Mouse (Mus musculus) embryonic fibroblast, embryonic 13.5 days (primary cell): ENCODE results near the gene Rab42. TPM values are rescaled to one million over a fixed set of nuclear protein-coding genes. Genes with fewer than 3 reads are reported as not detected.

Source experiments
- H3K27ac ChIP-seq: 2 replicates; pipeline ENCODE4 v1.5.1; 2012; ENCODE audit warnings: low read length, control low read depth, inconsistent platforms; ENCODE audit not compliant: insufficient read depth
- H3K4me1 ChIP-seq: 2 replicates; pipeline ENCODE4 v1.6.1; 2011; ENCODE audit warnings: low read length; ENCODE audit not compliant: control insufficient read depth, insufficient read depth
- H3K4me3 ChIP-seq: 2 replicates; pipeline ENCODE4 v1.5.1; 2011; ENCODE audit warnings: mild to moderate bottlenecking, control low read depth, low read length; ENCODE audit not compliant: insufficient read depth
- CTCF ChIP-seq: IDR thresholded peaks from 2 replicates; pipeline ENCODE4 v1.5.1; 2011; ENCODE audit warnings: mild to moderate bottlenecking, control low read depth, low read length, moderate library complexity, borderline replicate concordance; ENCODE audit not compliant: insufficient read depth
- POLR2A ChIP-seq: IDR thresholded peaks from 2 replicates; pipeline ENCODE4 v1.6.1; 2011; ENCODE audit warnings: low read depth, mild to moderate bottlenecking, control low read depth, low read length, moderate library complexity
- polyA plus RNA-seq: library from polyadenylated mRNA; stranded (reverse); fragments of >200 nt; gene quantifications from 2 replicates; pipeline ENCODE4 v1.2.4, GENCODE M21; 2011; ENCODE audit warnings: low read depth; ENCODE audit not compliant: missing spikeins, insufficient read length

The Rab42 gene
- polyA plus RNA-seq: 0.67 TPM in 1 of 2 replicates, not detected in the other

GRCm38 (mm10) chr4:132302939-132303479 lies at the start of gene Rab42:
Rab42 (minus strand) TSS chr4:132303385.
- TF ChIP-seq CTCF (no peak), POLR2A (peak; percentile 60; the same call in 1 of the 2 replicates)
- Histone ChIP-seq H3K4me3 (peak within 1 kb of the TSS; percentile 30), H3K27ac (no peak within 1 kb of the TSS), H3K4me1 (no peaks in the 10 kb centered on the region)

GRCm38 (mm10) chr4:132352739-132353138 lies 49.6 kb upstream of the Rab42 start:
- H3K27ac ChIP-seq: peak overlapping the region; percentile 86
- H3K4me3 ChIP-seq: peak overlapping the region; percentile 94
- no peaks in the 10 kb centered on the region; the same call in 1 of the 2 replicates for H3K4me1 ChIP-seq
- TF ChIP-seq POLR2A (no peak), CTCF (no peak)

- TF ChIP-seq CTCF: no peak
- no peak for TF ChIP-seq POLR2A
- peak overlapping the region; percentile 70 for H3K27ac ChIP-seq
- H3K4me3 ChIP-seq: peak overlapping the region; percentile 94
- H3K4me1 ChIP-seq: no peaks in the 10 kb centered on the region; the same call in 1 of the 2 replicates
These were observed 48.2 kb upstream of the Rab42 start for GRCm38 (mm10) chr4:132351401-132351800.

GRCm38 (mm10) chr4:132350854-132351253 lies 47.7 kb upstream of the Rab42 start:
- peak overlapping the region; percentile 36; the same call in 1 of the 2 replicates for H3K27ac ChIP-seq
- H3K4me1 ChIP-seq: no peaks in the 10 kb centered on the region; the same call in 1 of the 2 replicates
- TF ChIP-seq CTCF (no peak), POLR2A (0 out of 2 replicates have a peak, but pooled peaks have one; percentile 12)
- H3K4me3 ChIP-seq: peak overlapping the region; percentile 94

DNA sequence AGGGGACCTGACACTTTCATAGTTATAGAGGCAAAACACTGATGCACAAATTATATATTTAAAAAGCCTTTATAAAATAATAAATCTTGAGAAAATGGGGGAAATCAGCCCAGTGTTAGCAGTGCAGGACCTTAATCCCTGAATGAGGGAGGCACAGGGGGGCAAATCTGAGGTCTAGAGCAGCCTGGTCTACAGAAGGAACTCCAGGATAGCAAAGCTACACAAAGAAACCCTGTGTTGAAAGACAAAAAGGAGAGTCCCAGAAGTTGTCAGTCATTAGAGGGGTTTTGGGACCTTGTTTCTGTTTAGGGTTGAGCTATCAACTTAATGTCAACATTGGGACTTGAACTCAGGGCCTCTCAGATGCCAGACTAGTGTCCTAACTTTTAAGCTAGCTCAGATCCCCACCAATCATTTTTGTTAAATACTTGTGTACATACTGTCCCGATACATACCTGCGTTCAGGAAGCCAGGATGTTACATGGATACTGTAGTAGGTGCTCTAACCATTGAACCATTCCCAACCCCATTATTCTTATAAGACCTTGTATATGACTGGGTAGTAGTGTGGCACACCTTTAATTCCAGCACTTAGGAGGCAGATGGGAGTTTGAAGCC lies 47.0 kb upstream of the Rab42 start:
- Histone ChIP-seq H3K4me3 (no peak overlapping the region), H3K27ac (no peak overlapping the region; the same call in 1 of the 2 replicates), H3K4me1 (no peaks in the 10 kb centered on the region; the same call in 1 of the 2 replicates)
- TF ChIP-seq POLR2A (peak; percentile 54; the same call in 1 of the 2 replicates), CTCF (no peak)

DNA sequence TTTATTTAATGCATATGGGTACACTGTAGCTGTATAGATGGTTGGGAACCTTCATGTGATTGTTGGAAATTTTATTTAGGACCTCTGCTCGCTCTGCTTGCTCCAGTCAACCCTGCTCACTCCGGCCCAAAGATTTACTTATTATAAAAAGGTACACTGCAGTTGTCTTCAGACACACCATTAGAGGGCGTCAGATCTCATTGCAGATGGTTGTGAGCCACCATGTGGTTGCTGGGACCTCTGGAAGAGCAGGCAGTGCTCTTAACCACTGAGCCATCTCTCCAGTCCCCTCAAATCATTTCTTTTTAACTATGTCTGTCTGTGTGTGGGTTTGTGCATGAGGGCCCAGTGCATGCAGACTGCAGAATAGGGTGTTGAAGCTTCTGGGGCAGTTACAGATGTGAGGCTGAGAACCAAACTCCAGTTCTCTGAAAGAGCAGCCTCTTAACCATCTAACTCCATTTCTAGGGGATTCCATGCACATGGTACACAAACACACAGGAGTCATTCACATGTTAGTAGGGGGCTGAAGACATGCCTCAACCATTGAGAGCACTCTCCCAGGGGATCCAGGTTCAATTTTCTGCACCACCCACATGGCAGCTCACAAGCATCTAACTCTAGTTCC lies 46.4 kb upstream of the Rab42 start:
- Histone ChIP-seq H3K4me1 (no peaks in the 10 kb centered on the region; the same call in 1 of the 2 replicates), H3K27ac (no peak overlapping the region), H3K4me3 (no peak overlapping the region)
- peak; percentile 61; the same call in 1 of the 2 replicates for TF ChIP-seq POLR2A
- TF ChIP-seq CTCF: no peak

GRCm38 (mm10) chr4:132346661-132347060 lies 43.5 kb upstream of the Rab42 start:
- Histone ChIP-seq H3K4me3 (no peak overlapping the region), H3K27ac (peak overlapping the region; percentile 61), H3K4me1 (no peaks in the 10 kb centered on the region; the same call in 1 of the 2 replicates)
- TF ChIP-seq POLR2A (no peak), CTCF (no peak)

DNA sequence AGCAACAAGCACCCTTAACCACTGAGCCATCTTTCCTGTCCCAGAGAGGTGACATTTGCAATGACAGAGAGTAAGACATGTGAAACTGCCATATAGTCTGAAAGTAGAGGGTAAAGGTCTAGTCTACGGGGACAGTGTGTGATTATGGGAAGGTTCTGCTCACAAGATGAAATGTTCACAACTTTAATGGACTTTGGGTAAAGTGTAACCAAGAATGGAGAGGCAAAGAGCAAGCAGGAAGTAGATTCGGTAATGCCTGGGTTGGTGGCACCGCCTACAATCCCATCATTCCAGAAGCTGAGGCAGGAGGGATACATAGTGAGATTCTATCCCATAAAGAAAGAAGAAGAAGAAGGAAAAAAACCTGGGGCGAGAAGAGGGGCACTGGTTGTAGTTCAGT lies 43.1 kb upstream of the Rab42 start:
- Histone ChIP-seq H3K4me3 (no peak overlapping the region), H3K27ac (peak overlapping the region; percentile 61), H3K4me1 (no peaks in the 10 kb centered on the region)
- TF ChIP-seq POLR2A (no peak), CTCF (no peak)

DNA sequence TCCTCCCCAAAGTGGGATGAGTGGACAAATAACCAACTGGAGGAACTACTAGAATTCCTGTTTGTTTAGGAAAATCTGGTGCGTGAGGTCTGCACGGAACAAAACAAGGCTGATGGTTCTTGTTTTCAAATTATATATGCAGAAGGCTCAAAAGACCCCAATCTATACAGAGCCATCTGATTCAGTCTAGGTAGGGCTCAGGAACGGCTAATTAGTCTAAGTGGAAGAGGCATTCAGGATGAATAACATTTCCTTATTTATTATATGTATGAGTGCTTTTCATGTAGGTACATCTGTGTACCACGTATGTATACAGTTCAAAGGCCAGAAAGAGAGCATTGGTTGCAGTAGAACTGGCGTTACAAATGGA lies 42.6 kb upstream of the Rab42 start:
- Histone ChIP-seq H3K27ac (no peak overlapping the region), H3K4me1 (no peaks in the 10 kb centered on the region), H3K4me3 (no peak overlapping the region)
- TF ChIP-seq POLR2A: no peak
- TF ChIP-seq CTCF: no peak

DNA sequence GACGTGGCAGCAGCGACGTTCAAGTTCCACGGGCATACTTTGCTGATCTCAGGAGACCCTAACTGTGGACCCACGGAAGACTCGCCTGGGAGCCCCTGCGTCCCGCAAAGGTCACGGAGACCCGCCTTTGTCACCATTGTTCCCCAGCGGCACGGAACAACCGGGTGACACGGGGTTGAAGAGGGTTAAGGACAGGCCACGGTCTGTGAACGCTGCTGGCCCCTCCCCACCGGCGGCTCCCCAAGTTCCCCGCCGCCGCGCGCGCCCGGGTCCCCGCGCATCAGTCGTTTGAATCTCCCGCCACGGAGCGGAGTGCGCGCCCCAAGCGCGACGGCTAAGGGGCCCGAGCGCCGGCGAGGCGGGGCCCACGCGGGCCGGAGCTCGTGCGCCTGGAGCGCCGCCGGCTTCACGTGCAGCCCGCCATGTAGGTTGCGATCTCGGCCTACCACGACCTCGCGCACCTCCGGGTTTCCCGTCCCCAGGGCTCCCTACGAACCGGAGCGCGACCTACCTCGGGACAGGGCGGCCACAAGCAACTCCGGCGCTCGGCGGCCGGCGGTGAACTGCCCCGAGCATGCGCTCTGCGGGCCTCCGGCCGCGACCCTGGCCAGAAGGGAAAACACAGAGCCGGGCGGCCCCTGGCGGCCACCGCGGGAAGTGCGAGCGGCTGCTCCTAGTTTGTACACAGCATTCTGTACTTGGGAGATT lies 42.1 kb upstream of the Rab42 start:
- peak overlapping the region; percentile 60 for H3K4me3 ChIP-seq
- TF ChIP-seq POLR2A: peak; percentile 85
- peak; percentile 45; the same call in 1 of the 2 replicates for TF ChIP-seq CTCF
- peak overlapping the region; percentile 50 for H3K27ac ChIP-seq
- H3K4me1 ChIP-seq: no peaks in the 10 kb centered on the region
